Mouse (Mus musculus) C2C12 (cell line): Measurements from ENCODE around the gene Rnf26. TPM values are rescaled to one million over a fixed set of nuclear protein-coding genes. Genes with fewer than 3 reads are reported as not detected.

Source experiments
- H3K27me3 ChIP-seq: one replicate; pipeline ENCODE4 v1.6.1; 2011; ENCODE audit not compliant: control insufficient read depth, insufficient read depth, insufficient read length
- H3K36me3 ChIP-seq: one replicate; pipeline ENCODE4 v1.6.1; 2011; ENCODE audit not compliant: control insufficient read depth, insufficient read depth
- H3K4me3 ChIP-seq: one replicate; pipeline ENCODE4 v1.5.1; 2011; ENCODE audit warnings: mild to moderate bottlenecking, control low read depth; ENCODE audit not compliant: poor library complexity, insufficient read depth, severe bottlenecking
- H3K79me2 ChIP-seq: one replicate; pipeline ENCODE4 v1.6.1; 2011; ENCODE audit not compliant: control insufficient read depth, insufficient read depth
- H3K79me3 ChIP-seq: one replicate; pipeline ENCODE4 v1.6.1; 2011; ENCODE audit warnings: low read depth, control low read depth
- H3ac ChIP-seq: one replicate; pipeline ENCODE3; 2011; ENCODE audit warnings: low read depth; ENCODE audit not compliant: control insufficient read depth, insufficient read length
- CEBPB ChIP-seq: IDR thresholded peaks from one replicate; pipeline ENCODE4 v1.6.1; 2011; ENCODE audit warnings: low read depth, mild to moderate bottlenecking, control low read depth, moderate library complexity
- CTCF ChIP-seq: IDR thresholded peaks from one replicate; pipeline ENCODE4 v1.5.1; 2011; ENCODE audit not compliant: control insufficient read depth, insufficient read depth, insufficient read length
- FOSL1 ChIP-seq: IDR thresholded peaks from one replicate; pipeline ENCODE4 v1.8.0; 2011; ENCODE audit warnings: mild to moderate bottlenecking, low read length; ENCODE audit not compliant: poor library complexity, insufficient read depth, severe bottlenecking
- MAX ChIP-seq: IDR thresholded peaks from one replicate; pipeline ENCODE4 v1.6.1; 2011; ENCODE audit warnings: mild to moderate bottlenecking, control low read depth
- MYOD1 ChIP-seq: IDR thresholded peaks from one replicate; pipeline ENCODE4 v1.6.1; 2011; ENCODE audit warnings: low read depth; ENCODE audit not compliant: control insufficient read depth, insufficient read length
- MYOG ChIP-seq: IDR thresholded peaks from one replicate; pipeline ENCODE4 v1.6.1; 2011; ENCODE audit not compliant: control insufficient read depth, insufficient read length; ENCODE audit errors: extremely low read depth
- USF1 ChIP-seq: IDR thresholded peaks from one replicate; pipeline ENCODE4 v1.6.1; 2011; ENCODE audit warnings: low read depth, mild to moderate bottlenecking, control low read depth, moderate library complexity
- polyA plus RNA-seq: library from polyadenylated mRNA; unstranded; fragments of >200 nt; fragmentation: generic; extraction: Trizol; gene quantifications from one replicate; pipeline ENCODE4 v1.2.1, GENCODE M21; 2012; ENCODE audit warnings: missing spikeins

The Rnf26 gene
- polyA plus RNA-seq, 1 experiment: 52.6 TPM

GRCm38 (mm10) chr9:44134101-44134850 is 21.0 kb upstream of the Rnf26 start, which contains the start of gene Mcam:
Gene Mcam (plus strand): TSS chr9:44134469.
- TF ChIP-seq MYOD1 (peak; percentile 27), CTCF (no peak)
- Histone ChIP-seq H3K36me3 (no peaks in the 10 kb centered on the region), H3ac (peak within 1 kb of the TSS; percentile 33), H3K4me3 (peak within 1 kb of the TSS; percentile 39), H3K27me3 (no peaks in the 10 kb centered on the region), H3K79me2 (no peaks in the 10 kb centered on the region), H3K79me3 (no peaks in the 10 kb centered on the region)

DNA sequence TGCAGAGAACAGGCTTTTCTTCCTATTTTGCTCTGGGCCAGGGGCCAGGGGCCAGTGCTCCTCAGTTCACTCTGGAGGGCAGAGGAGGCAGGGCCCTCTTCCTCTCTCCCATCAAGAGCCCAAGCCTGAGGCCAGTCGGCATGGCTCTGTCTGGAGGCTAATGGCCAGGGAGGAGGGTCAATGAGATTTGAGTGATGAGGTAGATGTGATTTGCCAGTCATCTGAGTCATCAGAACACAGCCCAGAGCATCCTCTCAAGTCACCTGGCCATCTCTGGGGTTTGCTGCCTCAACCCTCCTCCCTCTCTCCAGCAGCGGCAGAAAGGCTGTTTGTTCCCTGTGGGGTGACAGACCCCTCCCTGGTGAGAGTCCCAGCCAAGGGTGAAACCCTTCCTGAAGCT is 20.0 kb upstream of the Rnf26 start:
- H3ac ChIP-seq: no peak overlapping the region
- no peaks in the 10 kb centered on the region for H3K36me3 ChIP-seq
- TF ChIP-seq CTCF: no peak
- TF ChIP-seq MYOD1: no peak
- no peak for TF ChIP-seq CEBPB
- no peak for TF ChIP-seq FOSL1
- TF ChIP-seq USF1: no peak
- no peak for TF ChIP-seq MAX
- TF ChIP-seq MYOG: no peak
- no peak overlapping the region for H3K4me3 ChIP-seq
- H3K79me3 ChIP-seq: no peaks in the 10 kb centered on the region
- H3K27me3 ChIP-seq: no peaks in the 10 kb centered on the region
- no peaks in the 10 kb centered on the region for H3K79me2 ChIP-seq

- H3K27me3 ChIP-seq: no peaks in the 10 kb centered on the region
- H3K4me3 ChIP-seq: no peak overlapping the region
- H3K79me2 ChIP-seq: no peaks in the 10 kb centered on the region
- TF ChIP-seq MYOG (no peak), USF1 (no peak), FOSL1 (no peak), MAX (no peak), MYOD1 (no peak), CEBPB (no peak), CTCF (no peak)
- H3ac ChIP-seq: no peak overlapping the region
- no peaks in the 10 kb centered on the region for H3K79me3 ChIP-seq
- no peaks in the 10 kb centered on the region for H3K36me3 ChIP-seq
Observed at GRCm38 (mm10) chr9:44132200-44132599, 18.9 kb upstream of the Rnf26 start.

DNA sequence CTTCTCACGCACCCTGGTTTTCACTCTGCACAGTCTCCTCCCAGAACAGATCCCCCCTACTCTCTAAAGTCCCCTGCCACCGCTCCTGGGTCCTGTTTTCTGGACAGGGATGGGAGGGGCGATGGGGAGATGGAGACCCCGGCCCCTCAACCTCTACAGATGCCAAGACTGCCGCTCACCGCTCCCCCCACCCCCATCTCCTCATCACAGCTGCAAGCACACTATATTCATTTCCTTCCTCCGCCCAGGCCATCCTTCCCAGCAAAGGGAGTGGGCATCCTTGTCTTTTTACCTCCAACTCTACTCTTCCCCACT is 17.9 kb upstream of the Rnf26 start:
- TF ChIP-seq MYOG (no peak), MAX (no peak), FOSL1 (no peak), USF1 (no peak), MYOD1 (no peak), CTCF (no peak), CEBPB (no peak)
- H3K79me2 ChIP-seq: no peaks in the 10 kb centered on the region
- H3K27me3 ChIP-seq: no peaks in the 10 kb centered on the region
- H3K79me3 ChIP-seq: no peaks in the 10 kb centered on the region
- no peaks in the 10 kb centered on the region for H3K36me3 ChIP-seq
- H3ac ChIP-seq: no peak overlapping the region
- H3K4me3 ChIP-seq: no peak overlapping the region

DNA sequence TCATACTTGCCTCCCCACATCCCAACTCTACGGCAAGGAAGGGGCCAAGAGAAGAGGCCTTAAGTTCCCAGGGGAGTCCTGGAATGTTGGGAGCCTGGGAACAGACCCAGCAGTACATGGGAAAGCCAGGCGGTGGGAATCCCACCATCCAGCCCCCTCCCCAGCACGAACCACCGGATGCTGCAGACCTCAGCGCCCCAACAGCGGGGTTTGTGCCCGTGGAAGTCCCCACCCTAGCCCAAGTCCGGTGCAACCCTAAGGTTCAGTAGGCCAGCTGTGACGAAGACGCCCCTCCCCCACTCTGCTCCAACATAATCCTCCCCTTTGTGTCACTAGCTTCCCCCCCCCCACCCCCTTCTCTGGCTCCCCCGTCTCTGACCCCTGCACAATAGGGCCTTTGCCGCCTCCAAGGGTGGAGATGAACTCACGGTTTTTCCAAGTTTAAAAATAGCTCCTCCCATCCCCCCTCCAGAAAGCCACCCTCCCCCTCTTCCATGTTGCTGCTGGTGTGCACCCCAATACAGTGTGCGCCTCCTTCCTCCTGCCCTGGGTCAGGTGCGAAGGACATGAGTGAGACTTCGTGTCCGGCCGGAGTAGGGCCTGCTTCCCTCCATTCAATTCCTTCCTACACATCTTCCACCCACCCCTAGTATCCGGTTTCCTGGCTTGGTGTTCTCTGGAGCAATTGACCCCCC is 17.4 kb upstream of the Rnf26 start:
- Histone ChIP-seq H3ac (peak overlapping the region; percentile 47), H3K79me2 (no peaks in the 10 kb centered on the region), H3K4me3 (no peak overlapping the region), H3K79me3 (no peaks in the 10 kb centered on the region), H3K27me3 (no peaks in the 10 kb centered on the region), H3K36me3 (no peaks in the 10 kb centered on the region)
- TF ChIP-seq CTCF (no peak), MAX (no peak), FOSL1 (no peak), CEBPB (no peak), MYOD1 (no peak), USF1 (no peak), MYOG (no peak)

DNA sequence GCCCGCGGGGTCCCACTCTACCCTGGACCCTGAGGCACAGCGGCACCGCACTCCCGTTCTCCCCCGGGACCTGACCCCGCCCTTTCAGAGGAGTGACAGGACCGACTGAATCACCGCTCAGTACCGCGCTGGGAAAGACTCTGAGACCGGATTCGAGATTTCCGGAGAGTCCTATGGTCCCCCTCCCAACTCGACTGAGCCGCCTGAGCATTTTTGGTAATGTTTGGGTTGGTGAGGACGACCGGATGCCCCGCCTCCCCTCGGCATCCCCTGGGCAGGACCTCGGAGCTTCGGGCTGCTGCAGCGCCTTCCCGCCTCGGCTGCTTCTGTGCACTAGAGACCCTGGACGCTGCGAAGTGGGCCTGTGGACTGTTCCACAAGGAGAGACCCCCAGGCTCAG is 16.7 kb upstream of the Rnf26 start:
- Histone ChIP-seq H3K27me3 (no peaks in the 10 kb centered on the region), H3K79me2 (no peaks in the 10 kb centered on the region), H3K79me3 (no peaks in the 10 kb centered on the region), H3K4me3 (no peak overlapping the region), H3ac (peak overlapping the region; percentile 63), H3K36me3 (no peaks in the 10 kb centered on the region)
- TF ChIP-seq MAX (no peak), FOSL1 (no peak), CTCF (no peak), CEBPB (no peak), MYOG (no peak), USF1 (no peak), MYOD1 (no peak)
